Mouse (Mus musculus): ENCODE measurements around the gene Tnr.

DNA sequence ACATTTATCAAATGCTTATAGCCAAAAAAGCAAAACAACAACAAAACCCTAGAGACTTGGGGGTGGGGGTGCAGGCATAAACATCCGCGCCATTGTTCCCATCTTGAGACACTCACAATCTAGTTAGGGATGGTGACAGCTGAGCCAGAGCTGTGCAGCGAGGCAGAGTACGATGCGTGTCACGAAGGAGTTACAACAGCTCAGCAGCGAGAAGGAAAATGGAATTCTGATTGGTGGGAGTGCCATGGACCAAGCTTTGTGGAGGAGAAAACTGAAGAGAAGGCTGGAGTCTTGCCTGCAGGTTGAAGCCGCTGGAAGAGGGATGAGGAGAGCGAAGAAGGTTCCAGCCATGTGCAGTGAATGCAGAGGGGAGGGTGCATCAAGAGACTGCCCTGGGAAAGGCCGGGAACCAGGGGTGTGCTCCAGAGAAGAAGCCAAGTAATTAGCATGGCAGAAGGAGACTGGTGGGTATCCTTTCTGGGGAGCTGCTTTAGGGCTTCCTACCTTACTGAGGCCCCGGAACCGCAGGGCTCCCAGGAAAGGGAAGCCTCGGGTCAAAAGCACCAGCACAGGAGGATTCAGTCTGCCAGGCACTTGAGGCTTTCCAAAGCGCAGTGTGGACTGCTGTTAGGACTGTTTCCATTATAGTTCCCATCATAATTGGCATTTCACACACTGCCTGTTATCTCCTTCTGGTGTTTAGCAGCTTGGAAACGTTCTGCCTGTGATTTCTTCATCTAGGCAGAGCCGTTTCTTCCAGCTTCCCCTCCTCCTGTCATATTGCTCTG is 91.3 kb downstream of the Tnr start:
- TF ChIP-seq CTCF (IDR thresholded peaks at IDR 0.05; ENCODE audit: extremely low read depth, insufficient read depth, insufficient read length, insufficient replicate concordance) (no peak), POLR2A (IDR thresholded peaks at IDR 0.05; ENCODE audit: low read depth, low read length) (no peak)
